Mouse (Mus musculus): ENCODE data around the gene Kdm8. TPM values are rescaled to one million over a fixed set of nuclear protein-coding genes. Genes with fewer than 3 reads are reported as not detected.

The Kdm8 gene
- polyA plus RNA-seq, 1 experiment: 3.1 TPM

GRCm38 (mm10) chr7:125504618-125505017, 60.1 kb downstream of the Kdm8 start:
- H3K4me3 ChIP-seq (ENCODE audit: insufficient read depth, low read depth, low read length): no peak overlapping the region
- H3K4me1 ChIP-seq (ENCODE audit: control insufficient read depth, insufficient read depth, insufficient read length, low read length): peaks cover 7% of the 10 kb centered on the region; the same call in 1 of the 2 replicates
- H3K27ac ChIP-seq (replicated peaks; ENCODE audit: low read depth, low read length): no peak overlapping the region

- Histone ChIP-seq H3K4me1 (ENCODE audit: control insufficient read depth, insufficient read depth, insufficient read length, low read length) (peaks cover 5% of the 10 kb centered on the region; the same call in 1 of the 2 replicates), H3K27ac (replicated peaks; ENCODE audit: low read depth, low read length) (no peak overlapping the region), H3K4me3 (ENCODE audit: insufficient read depth, low read depth, low read length) (no peak overlapping the region)
Observed at GRCm38 (mm10) chr7:125505568-125505967, 61.1 kb downstream of the Kdm8 start.

DNA sequence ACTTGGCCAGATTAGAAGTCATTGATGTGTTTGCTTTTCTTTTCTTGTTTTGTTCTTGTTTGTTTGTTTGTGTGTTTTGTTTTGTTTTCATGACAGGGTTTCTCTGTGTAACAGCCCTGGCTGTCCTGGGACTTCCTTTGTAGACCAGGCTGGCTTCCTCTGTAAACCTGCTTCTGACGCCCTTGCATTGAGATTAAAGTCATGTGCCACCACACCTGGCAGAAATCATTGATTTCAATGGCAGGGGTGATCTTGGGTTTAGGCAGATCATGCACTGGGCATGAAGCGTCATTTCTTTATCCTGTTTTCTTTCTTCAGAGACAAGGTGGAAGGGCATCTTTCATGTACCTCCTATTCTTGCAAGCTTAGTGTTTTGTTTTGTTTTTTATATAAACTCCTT, 62.8 kb downstream of the Kdm8 start:
- peaks cover 5% of the 10 kb centered on the region; the same call in 1 of the 2 replicates for H3K4me1 ChIP-seq (ENCODE audit: control insufficient read depth, insufficient read depth, insufficient read length, low read length)
- no peak overlapping the region for H3K27ac ChIP-seq (replicated peaks; ENCODE audit: low read depth, low read length)
- H3K4me3 ChIP-seq (ENCODE audit: insufficient read depth, low read depth, low read length): no peak overlapping the region

GRCm38 (mm10) chr7:125511432-125511831, 67.0 kb downstream of the Kdm8 start:
- H3K4me1 ChIP-seq (ENCODE audit: control insufficient read depth, insufficient read depth, insufficient read length, low read length): no peaks in the 10 kb centered on the region
- no peak overlapping the region for H3K4me3 ChIP-seq (ENCODE audit: insufficient read depth, low read depth, low read length)
- no peak overlapping the region for H3K27ac ChIP-seq (replicated peaks; ENCODE audit: low read depth, low read length)

DNA sequence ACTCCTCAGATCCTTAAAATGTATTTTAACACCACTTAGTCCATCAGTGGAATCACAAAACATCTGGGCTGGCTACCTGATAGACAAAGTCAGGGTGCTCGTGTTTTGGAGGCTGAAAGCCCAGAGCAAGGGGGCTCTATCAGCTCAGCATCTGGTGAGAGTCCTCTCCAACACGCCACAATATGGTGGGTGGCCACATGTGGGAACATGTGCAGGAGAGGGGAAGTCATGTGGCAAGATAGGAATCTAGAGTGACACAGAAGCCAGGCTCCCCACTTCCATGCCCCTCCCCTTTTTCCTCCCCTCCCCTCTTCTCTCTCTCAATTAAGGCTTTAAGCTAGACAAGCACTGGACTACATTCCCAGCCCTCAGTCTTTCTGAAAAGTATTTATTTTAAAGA, 67.4 kb downstream of the Kdm8 start:
- Histone ChIP-seq H3K27ac (replicated peaks; ENCODE audit: low read depth, low read length) (no peak overlapping the region), H3K4me1 (ENCODE audit: control insufficient read depth, insufficient read depth, insufficient read length, low read length) (no peaks in the 10 kb centered on the region), H3K4me3 (ENCODE audit: insufficient read depth, low read depth, low read length) (no peak overlapping the region)

Other genes with a start within 250 kb of the Kdm8 start
- gene Nsmce1, start 46.9 kb downstream of the Kdm8 start, polyA plus RNA-seq (2012; ENCODE audit: insufficient read depth, insufficient read length, missing spikeins): 30.3 and 33.1 TPM in 2 replicates
- gene Il4ra, start 107.4 kb downstream of the Kdm8 start, polyA plus RNA-seq (2012; ENCODE audit: insufficient read depth, insufficient read length, missing spikeins): 5.5 and 8.6 TPM in 2 replicates
- 0.58 TPM in 1 of 2 replicates, not detected in the other for gene Il21r, start 158.8 kb downstream of the Kdm8 start, polyA plus RNA-seq (2012; ENCODE audit: insufficient read depth, insufficient read length, missing spikeins)